Mouse (Mus musculus) heart, adult 9 months (tissue): ENCODE measurements around the gene Gm28043.
"Not testable (repeated sequence)": the region's sequence is repeated elsewhere in the genome, so short reads cannot be mapped to it uniquely, and the experiment has no call there.

Source experiments
- DNase-seq, 2 experiments: peaks; one replicate each; pipeline ENCODE4 v3.0.0; 2022; ENCODE audit warnings: low spot score in 2 of 2

Gm28043 gene

DNA sequence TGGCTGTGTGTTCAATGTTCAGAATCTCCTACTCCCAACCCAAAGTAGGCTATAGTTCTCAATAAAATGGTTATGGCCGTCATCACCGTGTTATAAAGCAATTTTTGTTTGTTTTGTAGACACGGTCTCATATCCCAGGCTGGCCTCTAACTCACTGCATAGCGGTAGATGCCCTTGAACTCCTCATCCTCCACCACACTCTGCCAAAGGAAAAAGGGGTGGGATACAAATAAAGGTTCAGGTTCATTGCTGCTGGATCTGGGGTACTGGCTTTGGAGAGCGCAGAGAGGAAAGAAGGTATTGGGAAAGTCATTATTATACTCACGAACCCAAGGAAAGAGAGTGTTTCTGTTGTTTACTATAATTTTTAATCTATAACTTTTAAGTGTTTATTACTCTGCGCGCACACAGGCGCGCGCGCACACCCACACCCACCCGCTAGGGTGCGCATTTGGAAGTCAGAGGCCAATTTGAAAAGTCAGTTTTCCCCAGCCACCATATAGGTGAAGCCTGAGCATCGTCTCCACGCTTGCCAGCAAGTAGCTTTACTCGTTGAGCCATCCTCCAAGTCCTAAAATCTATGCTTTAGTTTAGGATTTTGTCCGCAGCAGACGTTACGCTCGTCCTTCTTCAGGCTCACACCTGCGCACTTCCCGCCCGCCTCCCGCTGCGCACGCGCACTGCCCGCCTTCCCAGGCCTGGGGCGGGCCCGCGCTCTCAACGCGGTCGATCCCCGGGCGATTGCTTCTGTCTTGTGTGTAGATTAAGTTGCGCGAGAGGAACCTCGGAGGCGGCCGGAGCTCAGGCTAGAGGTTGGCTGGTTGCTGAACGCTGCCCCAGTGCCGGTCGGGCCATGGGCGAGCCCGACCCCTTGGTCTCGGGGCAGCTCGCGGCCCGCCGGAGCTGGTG lies at the start of gene Gm28043, which contains the start of gene Rnf8:
TSS of gene Gm28043 (plus strand) at position 762 of the 909 bp plus-strand sequence.
TSS of gene Rnf8 (plus strand) at position 676 of the 909 bp plus-strand sequence.
- DNase-seq: peak; percentile 93 to 94

DNA sequence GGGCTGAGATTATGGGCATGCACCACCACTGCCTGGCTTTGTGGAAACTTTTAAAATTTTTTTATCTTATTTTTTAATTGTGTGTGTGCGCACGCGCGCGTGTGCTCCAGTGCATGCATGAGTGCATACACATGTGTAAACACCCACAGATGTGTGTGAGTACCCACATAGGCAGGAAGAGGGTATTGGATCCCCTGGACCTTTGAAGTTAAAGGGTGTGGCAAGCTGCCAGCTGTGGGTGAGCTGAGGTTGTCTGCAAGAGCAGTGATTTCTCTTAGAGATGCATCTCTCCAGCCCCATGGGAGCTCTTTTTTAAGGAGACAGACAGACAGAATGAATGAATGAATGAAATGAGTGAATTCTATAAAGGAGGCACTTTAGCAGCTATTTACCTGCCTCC lies 49.2 kb upstream of the Gm28043 start:
- DNase-seq: no peak

DNA sequence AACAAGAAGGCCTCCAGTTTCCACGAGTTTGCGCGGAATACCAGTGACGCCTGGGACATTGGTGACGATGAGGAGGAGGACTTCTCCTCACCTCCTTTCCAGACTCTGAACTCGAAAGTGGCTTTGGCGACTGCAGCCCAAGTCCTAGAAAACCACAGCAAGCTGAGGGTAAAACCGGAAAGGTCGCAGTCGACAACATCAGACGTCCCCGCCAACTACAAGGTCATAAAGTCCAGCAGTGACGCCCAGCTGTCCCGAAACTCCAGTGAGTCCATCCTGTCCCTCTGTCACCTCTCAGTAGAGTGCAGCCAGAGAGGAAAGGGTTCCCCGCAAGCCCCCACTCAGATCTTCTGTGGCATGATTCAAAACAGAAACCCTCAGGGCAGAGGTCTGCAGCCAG lies 46.2 kb upstream of the Gm28043 start:
- DNase-seq: no peak

DNA sequence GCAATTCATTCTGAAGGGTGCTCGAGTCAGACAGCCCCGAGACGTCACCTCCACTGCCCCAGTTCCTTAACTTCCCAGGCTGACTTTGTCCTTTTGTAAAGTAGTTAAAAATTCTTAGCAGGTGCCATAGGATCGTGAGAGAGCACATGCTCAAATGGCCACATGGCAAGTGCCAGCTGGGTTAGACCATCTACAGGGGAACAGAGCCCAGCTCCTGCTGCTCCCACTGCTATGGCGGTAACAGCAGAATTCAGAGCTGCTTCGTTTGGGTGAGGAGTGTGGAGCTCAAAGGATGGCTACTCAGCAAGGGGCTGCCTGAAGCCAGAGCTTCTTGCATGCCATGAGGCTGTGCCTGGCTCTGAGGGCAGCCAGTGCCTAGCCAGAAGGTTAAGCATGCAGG lies 44.8 kb upstream of the Gm28043 start:
- no peak for DNase-seq

DNA sequence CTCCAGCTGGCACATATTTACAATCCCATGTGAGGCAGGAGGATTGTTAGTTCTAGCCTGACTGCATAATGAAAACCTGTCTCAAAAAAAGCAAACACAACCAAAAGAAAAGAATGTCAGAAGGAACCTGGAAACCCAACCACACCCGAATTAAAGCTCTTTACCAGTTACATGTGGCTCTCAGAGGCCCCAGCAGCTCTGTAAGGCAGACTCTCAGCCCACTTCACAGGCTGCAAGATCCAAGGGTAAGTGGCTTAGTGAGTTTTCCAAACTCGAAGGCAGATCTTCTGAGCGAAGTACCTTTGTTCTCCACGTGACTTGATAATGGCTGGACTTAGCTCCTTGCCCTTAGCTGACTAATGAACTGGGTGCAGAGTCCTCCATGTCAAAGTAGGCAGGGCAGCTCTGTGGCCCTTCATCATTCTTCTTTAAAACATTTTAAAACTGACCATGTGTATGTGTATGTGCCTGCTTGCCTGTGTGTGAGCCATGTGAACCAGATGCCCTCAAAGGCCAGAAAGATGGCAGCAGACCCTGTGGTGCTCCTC lies 35.0 kb upstream of the Gm28043 start:
- no peak for DNase-seq

DNA sequence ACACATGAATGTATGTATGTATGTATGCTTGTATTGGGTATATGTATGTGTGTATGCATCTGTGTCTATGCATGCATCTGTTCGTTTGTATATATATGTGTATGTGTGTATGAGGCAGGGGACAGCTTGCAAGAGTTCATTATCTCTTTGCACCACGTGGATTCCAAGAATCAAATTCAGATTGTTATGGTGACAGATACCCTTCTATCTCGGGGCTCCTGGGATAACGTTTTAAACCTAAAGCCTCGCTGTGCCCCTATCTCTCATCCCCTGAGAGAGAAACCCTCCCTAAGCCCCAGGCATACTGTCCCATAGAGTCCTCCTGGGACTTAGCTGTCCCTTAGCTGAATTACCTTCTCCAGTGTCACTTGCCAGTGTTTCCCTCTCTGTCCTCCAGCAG lies 31.1 kb upstream of the Gm28043 start:
- DNase-seq: no peak

DNA sequence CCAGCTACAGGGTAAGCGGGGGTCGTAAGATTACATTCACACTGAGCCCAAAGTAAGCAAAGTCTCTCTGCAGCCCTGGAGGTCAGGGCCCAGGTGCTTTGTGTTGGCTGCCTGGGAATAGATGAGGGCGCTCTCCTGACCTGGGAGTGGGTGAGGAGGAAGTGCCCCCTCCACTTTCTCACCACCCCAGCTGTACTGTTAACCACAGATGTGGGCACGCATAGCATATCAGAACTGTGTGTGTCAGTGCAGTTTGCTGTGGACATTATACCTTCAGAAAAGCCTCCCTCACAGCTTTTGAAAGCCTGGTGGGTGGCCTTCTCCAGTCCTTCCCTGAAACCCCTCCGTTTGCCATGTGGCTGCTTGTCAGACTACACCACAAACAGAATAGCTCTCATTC lies 30.4 kb upstream of the Gm28043 start:
- no peak for DNase-seq

DNA sequence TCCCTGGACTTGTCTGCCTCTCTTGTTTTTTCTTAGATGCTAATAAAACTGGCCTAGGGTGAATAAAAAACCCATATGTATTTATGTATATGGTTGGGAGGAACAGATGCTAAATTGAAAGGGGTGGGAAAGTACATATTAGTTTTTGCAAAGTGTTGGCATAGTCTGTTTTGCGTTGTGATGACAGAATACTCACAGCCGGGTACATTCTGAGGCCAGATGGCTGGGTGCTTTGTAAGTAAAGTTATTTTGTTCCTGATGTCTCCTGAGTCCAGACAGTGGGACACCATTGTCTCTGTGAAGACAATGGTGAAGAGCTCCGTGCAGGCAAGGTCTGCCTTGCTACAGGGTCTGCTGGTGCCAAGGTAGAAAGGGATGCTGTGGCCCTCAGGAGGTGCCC lies 29.9 kb upstream of the Gm28043 start:
- no peak for DNase-seq

DNA sequence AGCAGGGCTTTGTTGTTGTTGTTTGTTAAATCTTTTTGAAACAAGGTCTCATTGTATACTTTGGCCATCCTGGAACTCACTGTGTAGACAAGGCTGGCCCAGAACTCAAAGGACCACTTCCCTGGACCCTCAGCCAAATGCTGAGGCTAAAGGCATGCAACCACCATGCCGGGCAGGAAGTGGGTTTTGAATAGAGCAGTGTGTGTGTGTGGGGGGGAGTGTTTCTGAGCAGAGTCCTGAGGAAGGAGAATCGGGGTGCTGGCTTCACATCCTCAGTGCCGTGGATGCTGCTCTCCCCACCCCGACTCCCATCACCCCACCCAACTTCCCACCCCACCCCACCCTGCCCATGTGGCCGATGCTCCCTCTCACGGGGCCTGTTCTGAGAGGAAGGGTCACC lies 29.2 kb upstream of the Gm28043 start:
- DNase-seq: no peak

DNA sequence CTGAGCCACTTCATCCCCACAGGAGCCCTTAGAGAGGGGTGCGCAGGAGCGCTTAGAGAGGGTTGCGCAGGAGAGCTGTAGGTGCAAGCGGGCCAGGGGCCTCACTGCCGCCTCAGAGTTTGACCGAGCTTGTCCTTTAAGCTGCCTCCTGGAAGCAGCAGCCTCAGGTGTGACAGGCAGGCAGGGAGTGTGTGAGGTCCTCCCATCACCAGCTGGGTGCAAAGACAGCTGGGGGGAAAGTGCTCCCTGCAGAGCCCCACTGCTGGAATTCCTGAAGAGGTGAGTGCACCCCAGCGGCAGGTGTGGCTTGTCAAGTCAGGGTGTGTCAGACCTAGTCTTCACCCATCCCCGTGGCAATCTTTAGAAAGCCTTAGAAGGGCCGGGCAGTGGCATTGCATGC lies 27.8 kb upstream of the Gm28043 start:
- no peak for DNase-seq

DNA sequence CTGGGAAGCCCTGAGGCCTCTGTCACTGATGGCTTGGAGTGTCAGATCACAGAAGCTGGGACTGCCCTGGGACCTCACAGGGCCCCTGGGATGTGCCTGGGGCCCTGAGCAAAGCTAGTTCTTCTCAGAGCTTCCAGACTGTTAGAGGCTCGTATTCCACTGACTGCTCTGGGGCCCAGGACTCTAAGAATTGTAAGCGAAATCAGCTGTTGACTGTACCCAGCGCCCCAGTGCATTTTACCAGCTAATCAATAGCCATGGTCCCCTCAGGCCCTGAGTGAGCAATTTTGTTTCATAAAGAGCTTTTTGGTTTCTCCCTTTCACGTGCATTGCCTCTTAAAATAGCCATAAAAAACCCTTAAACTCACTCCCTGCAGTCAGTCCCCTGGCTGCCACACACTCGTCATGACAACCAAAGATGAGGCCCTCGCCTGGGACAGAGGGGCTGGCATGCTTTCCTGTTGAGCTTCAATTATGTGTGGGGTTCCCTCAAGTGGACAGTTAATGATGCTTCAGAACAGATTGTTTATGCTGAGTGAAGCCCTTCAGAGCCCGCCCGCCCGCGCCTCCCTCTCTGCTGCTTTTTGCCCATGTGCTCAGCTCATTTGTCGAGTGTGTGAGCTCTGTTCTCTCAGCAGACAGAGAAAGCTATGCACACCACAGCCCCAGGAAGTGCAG lies 25.3 kb upstream of the Gm28043 start:
- DNase-seq: no peak

DNA sequence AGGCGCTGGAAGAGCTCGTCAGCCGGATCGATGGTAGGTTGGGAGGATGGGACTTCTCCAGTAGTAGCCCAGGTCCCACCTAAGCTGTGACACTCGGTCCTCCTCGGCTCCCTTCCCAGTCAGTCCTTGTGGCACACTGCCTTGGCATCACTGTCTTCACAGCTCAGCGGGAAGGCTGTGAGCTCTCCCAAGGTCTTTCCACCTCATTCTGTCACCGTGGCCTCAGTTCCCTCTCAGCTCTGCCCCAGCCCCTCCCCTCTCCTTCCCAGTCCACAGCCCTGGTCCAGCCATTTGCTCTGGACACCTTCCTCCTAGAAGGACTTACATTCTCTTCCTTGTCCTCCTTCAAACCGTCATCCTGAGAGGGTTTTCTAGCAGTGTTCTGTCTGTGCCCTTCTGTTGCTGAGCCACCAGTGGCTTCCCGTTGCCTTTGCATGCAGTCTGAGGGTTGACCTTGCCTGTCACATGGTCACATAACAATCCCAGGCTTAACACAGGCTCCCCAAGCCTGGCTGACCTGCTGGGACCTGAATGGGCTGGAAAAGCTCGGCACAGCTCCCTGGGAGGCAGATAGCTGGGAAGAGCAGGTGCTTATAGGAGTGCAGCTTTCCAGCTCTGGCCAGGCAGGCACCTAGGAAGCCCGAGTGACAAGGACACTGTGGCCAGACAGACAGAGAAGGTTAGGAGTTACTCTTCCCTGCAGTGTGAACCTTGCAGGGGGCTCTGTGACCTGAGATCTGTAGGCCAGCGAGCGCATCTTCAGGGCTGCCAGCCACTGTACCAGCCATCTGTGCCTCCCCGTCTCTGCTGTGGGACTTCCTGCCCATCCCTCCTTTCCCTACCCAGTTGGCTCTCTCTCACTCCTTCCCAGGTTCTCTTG lies 18.5 kb upstream of the Gm28043 start:
- DNase-seq: peak; percentile 11 to 13

DNA sequence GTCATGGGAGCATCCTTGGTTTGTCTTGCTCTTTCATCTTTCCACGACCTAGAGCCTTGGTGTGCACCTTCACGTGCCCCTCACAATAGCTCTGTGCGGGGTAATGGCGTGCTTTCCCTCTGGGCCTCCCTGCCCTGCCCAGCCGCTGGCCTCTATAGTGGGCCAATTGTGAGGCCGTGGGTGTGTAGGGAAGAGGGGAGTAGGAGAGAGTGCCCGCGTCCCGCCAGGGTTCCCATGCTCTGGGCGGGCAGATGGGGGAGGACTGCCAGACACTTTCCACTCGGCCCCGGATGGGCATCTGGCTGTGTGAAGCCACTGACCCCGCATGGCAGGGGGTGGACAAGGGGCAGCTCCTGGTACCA lies 17.9 kb upstream of the Gm28043 start:
- no peak for DNase-seq

DNA sequence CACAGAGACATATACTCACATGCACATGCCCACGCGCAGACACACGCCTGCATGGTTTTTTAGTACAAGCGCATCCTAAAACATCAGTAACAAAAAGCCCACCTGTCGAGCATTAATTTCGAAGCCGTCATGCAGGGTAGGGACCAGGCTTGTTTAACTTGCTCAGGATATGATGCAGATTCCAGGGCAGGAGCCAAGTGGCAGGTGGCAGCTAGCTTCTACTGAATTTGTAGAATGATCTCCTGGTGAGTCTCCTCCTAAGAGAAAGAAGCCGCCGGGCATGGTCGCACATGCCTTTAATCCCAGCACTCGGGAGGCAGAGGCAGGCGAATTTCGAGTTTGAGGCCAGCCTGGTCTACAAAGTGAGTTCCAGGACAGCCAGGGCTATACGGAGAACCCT lies 15.6 kb upstream of the Gm28043 start:
- no peak for DNase-seq

DNA sequence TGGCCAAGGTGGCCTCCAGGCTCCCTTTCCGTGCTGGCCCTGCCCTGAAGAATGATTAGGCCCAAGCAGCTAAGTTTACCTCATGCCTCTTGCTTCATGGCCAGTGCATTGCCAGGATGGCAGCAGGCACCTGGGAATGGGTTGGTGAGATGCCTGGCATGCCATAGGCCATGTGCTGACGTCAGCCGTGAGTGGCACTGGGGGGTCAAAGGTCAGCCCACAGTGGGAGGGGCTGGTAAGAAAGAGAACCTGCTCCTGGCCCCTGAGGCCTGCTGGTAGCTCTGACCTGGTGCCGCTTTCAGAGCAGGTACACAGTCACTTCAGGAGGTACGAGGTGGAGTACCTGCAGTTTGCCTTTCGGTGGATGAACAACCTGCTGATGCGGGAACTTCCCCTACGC lies 15.1 kb upstream of the Gm28043 start:
- no peak for DNase-seq

DNA sequence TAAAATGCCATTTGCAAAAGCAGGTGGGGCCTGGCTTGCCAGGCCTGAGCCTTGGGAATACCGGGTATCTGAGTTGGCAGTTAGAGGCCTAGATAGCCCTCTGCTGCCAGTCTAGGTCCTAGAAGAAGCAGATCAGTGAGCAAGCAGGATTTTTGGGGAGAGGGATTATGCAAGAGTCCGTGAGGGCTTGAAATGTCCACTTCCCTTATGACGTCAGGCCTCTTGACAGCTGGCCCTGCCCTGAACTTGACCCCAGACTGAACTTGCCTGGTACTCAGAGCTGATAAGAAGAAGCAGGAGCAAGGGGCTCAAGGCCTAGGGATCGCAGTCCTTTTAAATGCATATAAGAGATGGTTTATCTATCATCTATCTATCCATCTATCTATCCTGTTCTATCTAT lies 13.3 kb upstream of the Gm28043 start:
- peak; percentile 22 to 23 for DNase-seq

DNA sequence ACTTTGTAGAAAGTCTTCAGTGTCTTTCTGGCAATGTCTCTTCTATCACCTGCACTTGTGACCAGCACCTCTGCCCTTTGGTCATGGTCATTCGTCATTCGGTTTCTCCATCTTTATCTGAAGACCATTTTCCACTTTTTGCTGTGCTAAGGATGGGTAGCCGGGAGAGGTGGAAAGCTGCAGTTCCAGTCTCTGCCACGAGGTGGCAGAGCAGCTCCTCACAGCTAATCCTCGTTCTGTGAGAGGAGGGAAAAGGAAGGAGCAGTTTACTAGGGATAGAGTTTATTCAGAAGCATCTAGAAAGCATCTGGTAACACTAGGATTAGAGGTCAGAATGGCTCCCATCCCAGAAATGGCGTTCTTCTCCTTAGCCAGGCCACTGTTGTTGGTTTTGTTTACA lies 11.4 kb upstream of the Gm28043 start:
- DNase-seq: peak; percentile 36 to 61

DNA sequence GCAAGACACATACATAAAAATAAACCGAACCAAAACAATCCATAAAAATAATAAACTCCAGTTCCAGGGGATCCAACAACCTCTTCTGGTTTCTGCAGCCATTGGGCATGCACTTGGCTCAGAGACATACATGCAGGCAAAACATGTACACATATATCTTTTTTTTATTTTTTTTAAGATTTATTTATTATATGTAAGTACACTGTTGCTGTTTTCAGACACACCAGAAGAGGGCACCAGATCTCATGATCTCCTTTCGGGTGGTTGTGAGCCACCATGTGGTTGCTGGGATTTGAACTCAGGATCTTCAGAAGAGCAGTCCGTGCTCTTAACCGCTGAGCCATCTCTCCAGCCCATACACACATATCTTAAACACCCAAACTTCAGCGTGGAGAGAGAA lies 1.2 kb upstream of the Gm28043 start:
- not testable (repeated sequence) for DNase-seq

DNA sequence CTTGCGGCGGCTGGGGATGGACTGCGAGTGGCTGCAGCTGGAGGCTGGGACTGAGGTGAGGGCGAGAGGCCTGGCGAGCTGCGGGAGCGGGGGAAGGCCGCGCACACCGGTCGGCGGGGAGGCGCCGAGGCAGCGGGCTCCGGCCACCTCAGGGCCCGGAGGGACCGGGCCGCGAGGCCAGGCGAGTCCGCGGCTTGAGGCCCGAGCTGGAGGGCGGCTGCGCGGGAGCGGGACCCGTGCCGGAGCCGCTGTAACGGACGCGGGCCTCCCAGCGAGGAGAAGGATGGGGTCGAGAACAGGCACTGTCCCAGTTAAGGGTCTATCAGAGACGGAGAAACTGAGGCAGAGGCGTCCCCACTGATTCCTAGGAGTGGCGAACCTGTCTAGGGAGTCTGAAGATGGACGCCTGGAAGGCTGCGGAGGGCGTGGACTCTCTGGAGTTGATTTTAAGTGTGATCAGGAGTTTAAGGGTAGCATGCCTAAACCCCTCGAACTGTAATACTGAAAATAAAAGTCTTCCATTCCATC lies 412 bp downstream of the Gm28043 start:
- no peak for DNase-seq

DNA sequence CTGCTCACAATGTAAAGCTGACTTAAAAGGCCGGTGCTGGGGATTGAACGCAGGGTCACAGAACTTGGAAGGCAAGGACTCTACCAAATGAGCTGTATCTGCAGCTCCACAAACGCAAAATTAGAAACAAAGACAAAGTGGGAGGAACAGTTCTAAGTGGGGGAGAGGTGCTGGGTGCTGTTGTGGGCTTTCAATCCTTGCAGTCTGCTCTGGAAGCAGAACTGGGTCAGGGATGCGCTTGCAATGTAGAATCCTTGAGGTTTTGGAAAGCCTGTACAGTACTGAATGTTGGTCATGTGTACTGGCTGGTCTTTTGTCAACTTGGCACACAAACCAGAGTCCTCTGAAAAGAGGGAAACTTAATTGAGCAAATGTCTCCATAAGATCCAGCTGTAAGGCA lies 940 bp downstream of the Gm28043 start:
- no peak for DNase-seq

DNA sequence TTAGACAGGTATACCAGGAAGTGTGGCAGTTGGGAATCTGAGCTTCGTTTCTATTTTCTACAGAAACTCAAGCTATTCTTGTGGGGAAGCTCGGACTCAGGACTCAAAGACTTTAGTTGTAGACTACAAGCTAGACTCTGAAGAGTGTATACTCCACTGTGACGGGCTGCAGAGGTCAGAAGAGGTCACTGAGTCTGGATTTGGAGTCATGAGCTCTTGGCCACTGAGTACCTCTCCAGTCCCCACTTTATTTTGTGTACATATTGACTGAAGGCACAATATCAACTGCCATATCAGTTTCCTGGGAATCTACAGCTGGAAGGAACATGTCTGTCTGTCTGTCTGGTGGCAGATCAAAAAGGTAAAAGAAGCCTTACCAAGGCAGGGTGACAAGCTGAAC lies 4.6 kb downstream of the Gm28043 start:
- no peak for DNase-seq

DNA sequence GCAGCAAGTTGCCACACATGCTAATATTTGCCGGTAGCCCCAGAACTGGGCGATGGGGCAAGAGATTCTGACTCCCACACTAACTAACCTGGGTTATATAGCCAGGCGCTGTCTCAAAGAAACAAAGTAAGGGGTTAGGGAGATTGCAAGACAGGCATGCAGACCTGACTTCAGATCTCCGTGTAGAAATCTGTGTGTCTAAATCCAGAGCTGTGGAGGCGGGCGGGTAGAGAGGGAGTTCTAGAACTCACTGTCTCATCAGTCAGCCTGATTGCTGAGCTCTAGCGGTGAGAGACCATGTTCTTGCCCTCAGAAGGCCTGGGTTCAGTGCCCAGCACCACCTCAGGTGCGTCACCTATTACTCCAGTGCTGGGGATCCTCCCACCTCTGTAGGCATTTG lies 8.8 kb downstream of the Gm28043 start:
- DNase-seq: no peak
